Mouse (Mus musculus): ENCODE results near the gene Kat8.

DNA sequence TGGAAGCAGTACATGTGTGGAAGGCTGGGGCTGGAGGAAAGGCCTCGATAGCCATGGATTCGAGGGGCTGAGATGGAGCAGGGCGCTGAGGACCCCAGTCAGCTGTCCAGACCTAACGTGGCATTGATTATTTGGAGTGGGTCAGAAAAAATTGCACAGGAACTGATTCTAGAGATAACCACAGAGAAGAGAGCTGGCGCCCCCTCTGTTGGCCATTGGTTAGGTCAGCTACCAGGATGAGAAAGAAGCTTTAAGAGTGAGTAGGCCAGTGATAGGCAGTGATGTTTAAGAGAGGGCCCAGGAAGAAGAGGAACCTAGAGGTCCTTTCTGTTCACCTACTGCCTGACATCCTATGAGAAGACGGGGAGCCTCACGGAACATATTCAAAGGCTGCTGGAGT is 7.0 kb downstream of the Kat8 start:
- TF ChIP-seq POLR2A (IDR thresholded peaks at IDR 0.05; ENCODE audit: borderline replicate concordance, extremely low read depth, low read depth, low read length) = no peak
- no peak for TF ChIP-seq CTCF (IDR thresholded peaks at IDR 0.05; ENCODE audit: insufficient read depth, low read length)
